Mouse (Mus musculus): Measurements from ENCODE around the gene Pom121.
"Not testable (repeated sequence)": the region's sequence is repeated elsewhere in the genome, so short reads cannot be mapped to it uniquely, and the experiment has no call there.

Gene Pom121

GRCm38 (mm10) chr5:135369196-135369595 is 25.1 kb downstream of the Pom121 start:
- not testable (repeated sequence) for DNase-seq (ENCODE audit: low read depth)

- DNase-seq (ENCODE audit: low read depth), result no peak
Measured at GRCm38 (mm10) chr5:135368312-135368711, 26.0 kb downstream of the Pom121 start.

GRCm38 (mm10) chr5:135367841-135368240 is 26.5 kb downstream of the Pom121 start:
- DNase-seq (ENCODE audit: low read depth), result no peak

GRCm38 (mm10) chr5:135363540-135363939 is 30.8 kb downstream of the Pom121 start:
- DNase-seq (ENCODE audit: low read depth), result no peak

GRCm38 (mm10) chr5:135362572-135362971 is 31.8 kb downstream of the Pom121 start:
- DNase-seq (ENCODE audit: low read depth), result no peak

- DNase-seq (ENCODE audit: low read depth), result no peak
Measured at GRCm38 (mm10) chr5:135359772-135360171, 34.6 kb downstream of the Pom121 start.

GRCm38 (mm10) chr5:135357556-135357955 is 36.8 kb downstream of the Pom121 start:
- no peak for DNase-seq (ENCODE audit: low read depth)

- DNase-seq (ENCODE audit: low read depth), result no peak
Measured at GRCm38 (mm10) chr5:135356090-135356489, 38.3 kb downstream of the Pom121 start.

- DNase-seq (ENCODE audit: low read depth), result no peak
Measured at GRCm38 (mm10) chr5:135353564-135353963, 40.8 kb downstream of the Pom121 start.

GRCm38 (mm10) chr5:135352995-135353394 is 41.4 kb downstream of the Pom121 start, which contains the start of gene Trim50:
Gene Trim50, plus strand, starts transcription at chr5:135353295.
- DNase-seq (ENCODE audit: low read depth), result no peak

- DNase-seq (ENCODE audit: low read depth), result no peak
Measured at GRCm38 (mm10) chr5:135351606-135352005, 42.7 kb downstream of the Pom121 start.

- DNase-seq (ENCODE audit: low read depth), result no peak
Measured at GRCm38 (mm10) chr5:135349862-135350261, 44.5 kb downstream of the Pom121 start, which contains the start of gene Fkbp6. Gene Fkbp6, minus strand, starts transcription at chr5:135350044.

- DNase-seq (ENCODE audit: low read depth), result no peak
Measured at GRCm38 (mm10) chr5:135347511-135348011, 46.8 kb downstream of the Pom121 start.

GRCm38 (mm10) chr5:135346430-135346829 is 47.9 kb downstream of the Pom121 start:
- no peak for DNase-seq (ENCODE audit: low read depth)

GRCm38 (mm10) chr5:135345989-135346388 is 48.4 kb downstream of the Pom121 start:
- DNase-seq (ENCODE audit: low read depth), result no peak

- no peak for DNase-seq (ENCODE audit: low read depth)
Measured at GRCm38 (mm10) chr5:135337575-135337974, 56.8 kb downstream of the Pom121 start.

- DNase-seq (ENCODE audit: low read depth), result no peak
Measured at GRCm38 (mm10) chr5:135331161-135331560, 63.2 kb downstream of the Pom121 start.

- DNase-seq (ENCODE audit: low read depth), result no peak
Measured at GRCm38 (mm10) chr5:135330201-135330600, 64.1 kb downstream of the Pom121 start.

- DNase-seq (ENCODE audit: low read depth), result no peak
Measured at GRCm38 (mm10) chr5:135329471-135329870, 64.9 kb downstream of the Pom121 start.
